Mouse (Mus musculus) forebrain, embryonic 16.5 days (tissue): ENCODE measurements around the gene Fntb. TPM values are rescaled to one million over a fixed set of nuclear protein-coding genes. Genes with fewer than 3 reads are reported as not detected.

ENCODE experiments used
- ATAC-seq: fragments of 200-750 bp; cut with Nextera tagmentation; 2 replicates; pipeline ENCODE4 v1.8.0; 2017; ENCODE audit warnings: mild to moderate bottlenecking, moderate library complexity
- H3K27ac ChIP-seq: fragments of 300-500 bp; sonication (generic); 2 replicates; pipeline ENCODE4 v1.5.1; 2014; ENCODE audit warnings: low read length, control low read depth
- H3K27me3 ChIP-seq: fragments of 300-500 bp; sonication (generic); replicated peaks from 2 replicates; pipeline ENCODE4 v1.6.1; 2014; ENCODE audit warnings: low read length; ENCODE audit not compliant: control insufficient read depth, insufficient read depth
- H3K36me3 ChIP-seq: fragments of 300-500 bp; sonication (generic); 2 replicates; pipeline ENCODE4 v1.6.1; 2014; ENCODE audit not compliant: control insufficient read depth, insufficient read depth
- H3K4me1 ChIP-seq: fragments of 300-500 bp; sonication (generic); replicated peaks from 2 replicates; pipeline ENCODE4 v1.6.1; 2014; ENCODE audit warnings: low read length; ENCODE audit not compliant: control insufficient read depth, insufficient read depth
- H3K4me2 ChIP-seq: fragments of 300-500 bp; sonication (generic); 2 replicates; pipeline ENCODE4 v1.6.1; 2014; ENCODE audit warnings: mild to moderate bottlenecking, low read length, control low read depth
- H3K4me3 ChIP-seq: fragments of 300-500 bp; sonication (generic); replicated peaks from 2 replicates; pipeline ENCODE4 v1.5.1; 2014; ENCODE audit warnings: mild to moderate bottlenecking, low read length, control low read depth
- H3K9ac ChIP-seq: fragments of 300-500 bp; sonication (generic); replicated peaks from 2 replicates; pipeline ENCODE4 v1.6.1; 2014; ENCODE audit warnings: low read depth, low read length, control low read depth
- H3K9me3 ChIP-seq: fragments of 300-500 bp; sonication (generic); 2 replicates; pipeline ENCODE4 v1.6.1; 2016; ENCODE audit warnings: low read length; ENCODE audit not compliant: control insufficient read depth
- WGBS: fragments of 180-500 bp; shearing (Covaris S2); extraction: QIAGEN DNeasy Blood & Tissue Kit; methylation state at CpG from one replicate; pipeline ENCODE4 v1.1.7; 2014; 5-methylcytosine and 5-hydroxymethylcytosine counted together
- polyA plus RNA-seq: library from polyadenylated mRNA; unstranded; fragments of >200 nt; fragmentation: Nextera tagmentation; extraction: Ambion mirVana; gene quantifications from 2 replicates; pipeline ENCODE4 v1.2.1, GENCODE M21; 2015

Fntb gene
- polyA plus RNA-seq, 1 experiment from 2014 or later, result 38.0 TPM

DNA sequence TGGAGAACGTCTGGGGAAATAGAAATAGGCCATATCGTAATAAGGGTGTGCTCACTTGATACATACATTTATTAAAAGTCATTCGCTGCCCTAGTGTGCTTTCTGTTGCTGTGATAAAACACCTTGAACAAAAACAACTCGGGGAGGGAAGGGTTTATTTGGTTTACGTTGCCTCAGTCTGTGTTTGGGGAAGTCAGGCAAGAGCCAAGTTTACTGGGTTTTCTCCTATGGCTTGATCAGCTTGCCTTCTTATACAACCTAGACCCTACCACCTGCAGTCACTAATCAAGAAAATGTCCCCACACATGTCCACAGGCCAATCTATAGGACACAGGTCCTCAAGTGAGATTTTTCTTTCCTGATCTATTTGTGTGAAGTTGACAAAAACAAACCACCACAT is 6.2 kb downstream of the Fntb start:
- Histone ChIP-seq H3K4me1 (no peaks in the 10 kb centered on the region; the same call in 1 of the 2 replicates), H3K27me3 (no peaks in the 10 kb centered on the region), H3K36me3 (no peaks in the 10 kb centered on the region), H3K27ac (no peak overlapping the region), H3K9me3 (no peaks in the 10 kb centered on the region), H3K9ac (no peak overlapping the region), H3K4me2 (no peak overlapping the region), H3K4me3 (no peak overlapping the region)
- WGBS, result 96% methylated on average over 5 of the region's 5 CpGs
- no peak for ATAC-seq

DNA sequence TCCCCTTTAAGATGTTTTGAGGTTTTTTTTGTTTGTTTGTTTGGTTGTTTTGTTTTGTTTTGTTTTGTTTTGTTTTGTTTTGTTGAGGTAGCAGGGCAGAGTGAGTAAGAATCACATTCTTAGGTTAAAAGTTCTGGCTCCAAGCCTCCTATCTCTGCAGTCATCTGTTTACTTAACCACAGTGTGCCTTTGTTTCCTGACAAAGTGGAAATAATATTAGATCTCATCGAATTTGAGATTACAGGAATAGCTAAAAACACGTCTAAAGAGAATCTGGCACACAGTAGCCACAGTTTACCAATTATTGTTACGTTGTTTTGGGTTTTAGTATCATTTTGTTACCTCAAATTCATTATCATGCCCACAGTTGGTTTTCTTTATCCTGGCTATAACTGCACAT is 9.3 kb downstream of the Fntb start:
- no peak for ATAC-seq
- Histone ChIP-seq H3K4me1 (no peaks in the 10 kb centered on the region), H3K9ac (no peak overlapping the region), H3K36me3 (peaks cover 4% of the 10 kb centered on the region; the same call in 1 of the 2 replicates), H3K9me3 (no peaks in the 10 kb centered on the region), H3K27ac (no peak overlapping the region), H3K27me3 (no peaks in the 10 kb centered on the region), H3K4me3 (no peak overlapping the region), H3K4me2 (no peak overlapping the region)
- 86% methylated on average over 3 of the region's 3 CpGs for WGBS

GRCm38 (mm10) chr12:76775132-76775531 is 9.7 kb downstream of the Fntb start:
- Histone ChIP-seq H3K4me2 (no peak overlapping the region), H3K4me3 (no peak overlapping the region), H3K9me3 (no peaks in the 10 kb centered on the region), H3K4me1 (no peaks in the 10 kb centered on the region), H3K27me3 (no peaks in the 10 kb centered on the region), H3K27ac (no peak overlapping the region), H3K9ac (no peak overlapping the region), H3K36me3 (peaks cover 4% of the 10 kb centered on the region; the same call in 1 of the 2 replicates)
- 70% methylated on average over 4 of the region's 4 CpGs for WGBS
- ATAC-seq, result no peak

- WGBS, result 94% methylated on average over 5 of the region's 5 CpGs
- no peak for ATAC-seq
- no peaks in the 10 kb centered on the region for H3K27me3 ChIP-seq
- no peak overlapping the region for H3K27ac ChIP-seq
- peaks cover 3% of the 10 kb centered on the region; the same call in 1 of the 2 replicates for H3K4me1 ChIP-seq
- H3K4me3 ChIP-seq, result no peak overlapping the region
- no peak overlapping the region for H3K4me2 ChIP-seq
- H3K9ac ChIP-seq, result no peak overlapping the region
- H3K9me3 ChIP-seq, result no peaks in the 10 kb centered on the region
- H3K36me3 ChIP-seq, result peaks cover 4% of the 10 kb centered on the region; the same call in 1 of the 2 replicates
Observed at GRCm38 (mm10) chr12:76776898-76777297, 11.5 kb downstream of the Fntb start.

DNA sequence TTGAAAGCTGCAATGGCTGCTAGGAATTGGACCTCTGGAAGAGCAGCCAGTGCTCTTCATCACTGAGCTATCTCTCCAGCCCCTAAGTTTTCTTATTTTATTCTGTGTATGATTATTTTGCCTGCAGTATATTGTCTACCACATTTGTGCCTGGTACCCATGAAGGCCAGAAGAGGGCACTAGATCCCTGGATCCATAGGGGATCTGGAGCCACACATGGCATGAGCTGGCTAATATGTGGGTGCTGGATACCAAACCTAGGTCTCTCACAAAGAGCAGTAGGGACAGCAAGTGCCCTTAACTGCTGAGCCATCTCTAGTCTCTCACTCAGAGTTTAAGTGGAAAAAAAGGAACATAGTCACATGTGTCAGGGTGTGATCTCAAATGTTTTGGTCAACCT is 12.5 kb downstream of the Fntb start:
- Histone ChIP-seq H3K27ac (no peak overlapping the region), H3K27me3 (no peaks in the 10 kb centered on the region), H3K9ac (no peak overlapping the region), H3K4me2 (no peak overlapping the region), H3K4me3 (no peak overlapping the region), H3K4me1 (peaks cover 3% of the 10 kb centered on the region; the same call in 1 of the 2 replicates), H3K9me3 (no peaks in the 10 kb centered on the region), H3K36me3 (peaks cover 4% of the 10 kb centered on the region; the same call in 1 of the 2 replicates)
- no peak for ATAC-seq

DNA sequence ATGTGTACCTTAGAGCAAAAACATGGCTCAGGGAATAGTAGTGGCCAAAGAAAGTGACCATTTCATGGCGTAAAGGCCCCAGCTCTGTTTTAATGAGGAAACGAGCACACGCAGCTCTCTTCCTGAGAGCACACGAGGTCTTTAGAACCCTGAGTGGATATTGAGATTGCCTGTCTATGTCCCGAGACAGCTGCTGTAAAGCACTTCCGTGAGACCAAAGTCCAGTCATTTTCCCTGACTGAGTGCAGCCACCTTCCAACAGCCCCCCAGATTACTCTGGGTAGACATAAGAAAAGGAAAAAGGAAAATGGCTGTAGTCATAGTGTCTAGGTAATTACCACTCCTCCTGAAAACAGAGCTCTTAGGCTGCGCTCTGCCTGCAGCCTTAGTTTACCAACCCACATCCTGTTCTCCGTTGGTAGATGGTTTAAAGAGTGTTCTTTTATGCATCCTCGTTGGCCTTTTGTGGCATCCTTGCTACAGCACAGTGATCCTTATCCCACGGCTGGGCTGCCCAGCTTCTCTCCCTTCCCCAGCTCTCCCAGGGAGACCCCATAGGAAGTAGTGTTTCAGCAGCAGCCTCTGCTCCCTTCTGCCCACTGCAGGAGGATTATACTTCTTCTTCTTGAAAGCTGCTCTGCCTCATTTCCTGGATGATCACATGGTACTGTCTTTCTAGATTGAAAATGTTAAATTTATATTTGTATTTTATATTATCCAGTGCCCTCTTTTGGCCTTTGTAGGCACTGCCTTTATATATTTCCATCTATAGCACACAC is 13.1 kb downstream of the Fntb start:
- no peak for ATAC-seq
- Histone ChIP-seq H3K36me3 (peaks cover 4% of the 10 kb centered on the region; the same call in 1 of the 2 replicates), H3K9ac (no peak overlapping the region), H3K9me3 (no peaks in the 10 kb centered on the region), H3K27me3 (no peaks in the 10 kb centered on the region), H3K4me2 (no peak overlapping the region), H3K4me1 (peaks cover 3% of the 10 kb centered on the region; the same call in 1 of the 2 replicates), H3K27ac (no peak overlapping the region), H3K4me3 (no peak overlapping the region)
- 82% methylated on average over 10 of the region's 10 CpGs for WGBS

- ATAC-seq, result no peak
- no peak overlapping the region for H3K4me2 ChIP-seq
- H3K9me3 ChIP-seq, result no peaks in the 10 kb centered on the region
- no peak overlapping the region for H3K9ac ChIP-seq
- no peak overlapping the region for H3K4me3 ChIP-seq
- no peaks in the 10 kb centered on the region for H3K27me3 ChIP-seq
- peaks cover 4% of the 10 kb centered on the region; the same call in 1 of the 2 replicates for H3K36me3 ChIP-seq
- H3K27ac ChIP-seq, result no peak overlapping the region
- H3K4me1 ChIP-seq, result peaks cover 3% of the 10 kb centered on the region; the same call in 1 of the 2 replicates
- 83% methylated on average over 5 of the region's 5 CpGs for WGBS
Observed at GRCm38 (mm10) chr12:76779951-76780350, 14.6 kb downstream of the Fntb start.

DNA sequence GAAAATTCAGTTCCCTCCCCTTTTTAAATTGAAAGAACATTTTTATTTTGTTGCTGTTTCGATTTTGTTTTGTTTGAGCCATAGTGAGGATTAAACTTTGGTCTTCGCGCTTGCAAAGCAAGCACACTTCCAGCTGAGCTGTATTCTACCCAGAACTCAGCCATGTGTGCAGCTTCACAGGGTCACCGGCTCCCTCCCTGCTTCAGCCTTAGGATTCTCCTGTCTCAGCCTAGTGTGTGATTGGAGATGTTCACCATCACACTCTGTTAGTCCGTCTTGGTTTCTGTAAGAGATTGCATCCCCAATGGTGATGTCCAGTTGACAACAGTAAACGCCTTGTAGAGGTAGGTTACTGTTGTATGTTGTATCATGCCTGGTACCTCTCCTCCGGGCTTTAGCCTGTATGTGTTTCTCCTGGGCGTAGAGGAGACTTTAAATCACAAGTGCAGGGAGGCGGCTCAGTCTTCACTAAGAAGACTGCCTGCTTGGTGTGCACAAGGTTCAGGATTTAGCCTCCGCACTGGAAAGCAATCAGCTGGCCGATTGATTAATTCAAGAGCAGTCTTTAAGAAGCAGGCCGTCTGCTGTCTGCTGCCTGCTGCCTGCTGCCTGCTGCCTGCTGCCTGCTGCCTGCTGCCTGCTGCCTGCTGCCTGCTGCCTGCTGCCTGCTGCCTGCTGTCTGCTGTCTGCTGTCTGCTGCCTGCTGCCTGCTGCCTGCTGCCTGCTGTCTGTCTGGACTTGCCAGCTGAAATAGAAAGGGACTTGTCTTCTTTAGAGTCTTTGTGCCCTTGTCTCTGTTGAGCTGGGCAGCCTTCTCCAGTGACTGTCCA is 15.5 kb downstream of the Fntb start:
- Histone ChIP-seq H3K9me3 (no peaks in the 10 kb centered on the region), H3K27ac (peak overlapping the region; percentile 67), H3K27me3 (no peaks in the 10 kb centered on the region), H3K4me2 (no peak overlapping the region), H3K4me3 (no peak overlapping the region), H3K36me3 (peaks cover 4% of the 10 kb centered on the region; the same call in 1 of the 2 replicates), H3K9ac (no peak overlapping the region), H3K4me1 (peaks cover 3% of the 10 kb centered on the region; the same call in 1 of the 2 replicates)
- ATAC-seq, result peak; percentile 81
- WGBS, result 64% methylated on average over 12 of the region's 12 CpGs

DNA sequence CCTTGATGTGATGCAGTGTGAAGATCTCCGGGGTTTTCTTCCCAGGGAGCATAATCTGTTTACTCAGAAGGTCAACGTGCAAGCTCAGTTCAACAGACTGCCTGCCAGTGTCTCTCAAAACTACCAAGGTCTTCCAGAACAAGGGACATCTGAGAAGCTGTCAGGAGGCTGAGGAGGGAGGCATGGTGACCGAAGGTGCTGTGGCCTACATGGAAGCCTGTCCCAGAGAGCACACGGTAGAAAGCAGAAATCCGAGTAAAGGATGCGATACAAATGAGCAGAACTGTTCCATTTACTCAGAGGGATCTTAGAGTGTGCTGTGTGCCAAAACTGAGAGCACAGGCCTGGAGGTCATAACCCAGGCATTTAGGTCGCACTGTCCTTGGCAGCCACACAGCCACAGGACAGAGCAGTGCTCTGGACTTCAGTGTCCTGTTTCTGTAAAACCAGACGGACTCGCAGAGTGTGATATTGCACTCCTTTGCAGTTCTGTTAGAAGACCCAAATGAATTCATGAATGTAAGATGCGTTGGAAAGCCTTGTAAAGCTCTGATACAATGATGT is 18.7 kb downstream of the Fntb start:
- no peaks in the 10 kb centered on the region for H3K27me3 ChIP-seq
- no peak overlapping the region for H3K9ac ChIP-seq
- no peak overlapping the region for H3K27ac ChIP-seq
- 71% methylated on average over 10 of the region's 10 CpGs for WGBS
- no peaks in the 10 kb centered on the region for H3K36me3 ChIP-seq
- H3K4me2 ChIP-seq, result no peak overlapping the region
- H3K9me3 ChIP-seq, result no peaks in the 10 kb centered on the region
- H3K4me1 ChIP-seq, result peaks cover 3% of the 10 kb centered on the region; the same call in 1 of the 2 replicates
- no peak overlapping the region for H3K4me3 ChIP-seq
- ATAC-seq, result no peak
